Mouse (Mus musculus): Measurements from ENCODE around the gene Cdk5r1.

DNA sequence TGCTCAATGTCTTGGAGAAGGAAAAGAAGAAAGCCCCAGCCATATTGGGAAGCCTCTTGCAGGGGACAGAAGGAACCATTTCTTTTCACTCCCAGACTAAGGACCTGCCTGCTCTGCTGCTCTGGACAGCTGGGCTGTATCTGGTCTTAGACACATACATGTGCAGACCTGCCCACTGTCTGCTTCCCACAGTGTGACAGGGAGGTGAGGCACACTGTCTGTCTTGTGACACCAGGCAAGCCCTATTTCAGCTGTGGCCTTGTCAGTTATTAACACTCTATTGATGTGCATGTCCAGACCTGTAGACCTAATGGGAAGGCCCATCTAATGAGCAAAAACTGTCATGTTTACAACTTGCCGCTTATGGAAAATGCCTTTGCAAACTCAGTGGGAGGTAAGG lies 38.5 kb downstream of the Cdk5r1 start:
- no peak for TF ChIP-seq CTCF (IDR thresholded peaks at IDR 0.05 in 2 of 3, conservative IDR thresholded peaks at IDR 0.05 in 1 of 3; ENCODE audit: control insufficient read depth in 1 of 3, insufficient read depth in 1 of 3, low read depth in 2 of 3, low read length in 3 of 3, poor library complexity in 1 of 3, severe bottlenecking in 1 of 3)
- no peak for TF ChIP-seq EP300 (IDR thresholded peaks at IDR 0.05; ENCODE audit: low read depth in 1 of 2, low read length in 2 of 2)
- TF ChIP-seq POLR2A (IDR thresholded peaks at IDR 0.05; ENCODE audit: control insufficient read depth in 1 of 2, insufficient read depth in 1 of 2, low read depth in 1 of 2, low read length in 2 of 2, poor library complexity in 1 of 2) = no peak

Data from MEL (cell line).